Mouse (Mus musculus): Measurements from ENCODE around the gene Helq.

The Helq gene

DNA sequence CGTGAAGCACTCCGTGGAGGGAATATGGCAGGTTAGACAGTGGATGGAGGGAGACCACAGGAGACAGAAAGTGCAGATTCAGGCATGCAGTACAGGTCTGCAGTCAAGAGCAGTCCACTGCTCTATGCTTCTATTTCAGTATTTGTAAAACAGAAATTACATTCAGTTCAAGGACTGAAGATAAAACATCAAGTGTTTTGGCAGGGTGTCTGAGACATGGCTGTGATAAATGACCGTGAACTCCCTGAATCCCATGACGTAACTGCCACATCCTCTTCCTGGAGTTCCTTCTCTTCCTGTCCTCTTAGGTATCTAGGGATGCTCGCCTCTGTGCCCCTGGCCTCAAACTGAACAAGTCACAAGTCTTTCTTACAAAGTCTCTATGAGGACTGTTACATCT lies 21.5 kb downstream of the Helq start:
- DNase-seq: no peak

- no peak for DNase-seq
These were observed 22.5 kb downstream of the Helq start for GRCm38 (mm10) chr5:100775778-100776404.

DNA sequence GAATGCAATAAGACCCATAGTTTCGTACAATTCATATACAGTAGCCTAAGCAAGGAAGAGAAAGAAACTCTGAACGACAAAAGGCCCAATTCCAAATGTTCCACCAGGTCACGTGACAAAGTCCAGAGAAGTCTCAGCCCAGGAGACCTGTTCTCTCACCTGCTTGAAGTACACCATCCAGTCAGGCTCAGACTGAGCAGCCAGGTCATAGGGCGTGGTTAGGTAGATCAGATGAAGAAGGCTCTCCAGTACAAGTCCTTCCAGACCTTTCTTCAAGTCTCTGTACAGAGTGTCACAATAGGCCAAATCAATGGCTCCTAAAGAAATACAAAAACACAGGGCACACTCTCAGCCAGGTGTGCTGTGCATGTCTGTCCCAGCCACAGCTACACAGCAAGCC lies 26.8 kb downstream of the Helq start:
- DNase-seq: no peak

- DNase-seq: no peak
These were observed 32.4 kb downstream of the Helq start for GRCm38 (mm10) chr5:100766026-100766425.

GRCm38 (mm10) chr5:100761736-100762135 lies 36.7 kb downstream of the Helq start:
- no peak for DNase-seq

DNA sequence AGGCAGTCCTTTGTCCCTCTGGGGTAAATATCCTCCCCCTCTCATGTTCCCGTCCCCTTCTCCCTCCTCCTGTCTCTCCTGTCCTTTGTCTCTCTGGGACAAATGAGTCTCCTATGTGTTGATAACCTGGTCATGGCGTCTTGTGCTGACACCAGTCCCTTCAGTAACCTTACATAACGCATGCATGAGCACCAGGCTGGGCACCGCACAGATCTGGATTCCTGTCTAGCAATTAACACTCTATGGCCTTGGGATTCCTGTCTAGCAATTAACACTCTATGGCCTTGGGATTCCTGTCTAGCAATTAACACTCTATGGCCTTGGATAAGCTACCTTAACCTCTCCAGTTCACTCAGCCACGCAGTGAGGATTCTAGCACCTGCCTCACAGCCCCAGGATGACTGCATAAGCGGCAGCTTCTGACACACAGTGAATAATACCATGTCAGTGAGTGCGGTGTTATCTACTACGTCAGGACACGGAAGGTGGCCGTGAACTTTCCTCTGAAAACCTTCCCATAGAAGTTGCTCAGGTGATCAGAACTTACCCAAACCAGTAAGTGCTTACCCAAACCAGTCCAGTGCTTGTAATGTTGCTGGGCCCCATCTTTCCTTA lies 38.2 kb downstream of the Helq start:
- no peak for DNase-seq

DNA sequence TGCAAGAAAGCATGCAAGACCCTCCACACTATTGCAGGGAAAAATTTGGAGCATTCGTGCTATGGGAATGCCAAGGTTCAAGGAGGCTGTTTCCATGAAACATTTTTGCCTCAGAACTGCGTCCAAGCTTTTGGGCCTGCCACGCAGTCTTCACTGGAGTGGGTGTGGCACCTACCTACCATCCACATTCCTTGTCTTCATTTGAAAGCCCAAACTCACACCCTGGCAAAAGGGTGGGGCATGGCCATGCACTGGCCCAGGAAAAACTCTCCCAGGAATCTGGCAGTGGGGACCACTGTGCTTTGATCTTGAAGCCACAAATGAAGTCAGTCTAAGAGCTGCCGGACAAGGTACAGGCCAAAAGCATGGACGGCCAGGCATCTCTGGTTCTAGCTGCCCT lies 40.3 kb downstream of the Helq start:
- DNase-seq: no peak

- DNase-seq: peak; percentile 18 to 42
These were observed 45.0 kb downstream of the Helq start for GRCm38 (mm10) chr5:100753407-100753806.

DNA sequence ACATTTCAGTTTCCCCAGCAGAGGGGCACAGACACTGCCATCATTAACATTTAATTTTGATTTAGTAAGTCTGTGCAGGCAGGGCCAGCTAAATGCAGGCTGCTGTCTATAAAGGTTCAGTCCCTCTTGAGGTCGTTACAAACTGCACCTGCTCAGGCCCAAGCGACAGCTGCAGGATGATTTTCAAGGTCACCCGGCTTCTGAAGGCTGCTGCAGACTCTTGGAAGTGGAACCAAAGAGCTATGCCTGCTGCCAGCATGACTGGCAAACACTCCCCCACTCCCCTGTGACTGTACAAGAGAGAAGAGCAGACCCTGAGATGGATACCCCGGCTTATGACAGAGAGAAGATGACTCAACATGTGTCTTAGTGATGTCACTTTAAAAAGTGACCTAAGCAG lies 46.7 kb downstream of the Helq start:
- no peak for DNase-seq

DNA sequence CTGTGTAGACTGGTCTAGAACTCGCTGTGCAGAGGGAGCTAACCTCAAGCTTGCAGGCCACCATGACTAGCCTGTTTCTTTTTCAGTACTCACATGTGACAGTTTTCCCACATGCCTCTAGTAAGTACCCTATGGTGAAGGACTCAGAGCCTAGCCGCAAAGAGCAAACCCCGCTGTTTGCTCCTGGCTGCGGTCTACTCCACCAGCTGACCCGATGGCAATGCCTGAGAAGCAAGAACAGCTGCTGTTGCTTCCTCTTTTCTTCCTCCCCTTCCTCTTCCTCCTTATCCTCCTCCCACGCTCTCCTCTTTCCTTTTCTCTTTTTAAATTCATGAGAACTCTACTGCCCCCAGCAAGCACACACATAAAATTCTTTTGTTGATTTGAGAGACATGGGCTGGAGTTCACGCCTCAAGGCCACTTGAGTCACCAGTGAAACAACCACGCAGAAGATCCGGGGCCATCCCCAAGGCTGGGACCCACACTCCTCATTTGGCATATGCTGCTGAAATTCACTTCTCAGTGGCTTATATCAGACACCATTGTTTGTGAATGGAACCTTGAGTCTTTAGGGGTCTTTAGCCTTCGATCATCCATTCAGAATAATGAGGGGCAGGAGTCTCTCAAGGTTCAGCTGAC lies 47.7 kb downstream of the Helq start:
- DNase-seq: no peak

- no peak for DNase-seq
These were observed 59.6 kb downstream of the Helq start for GRCm38 (mm10) chr5:100738802-100739201.

DNA sequence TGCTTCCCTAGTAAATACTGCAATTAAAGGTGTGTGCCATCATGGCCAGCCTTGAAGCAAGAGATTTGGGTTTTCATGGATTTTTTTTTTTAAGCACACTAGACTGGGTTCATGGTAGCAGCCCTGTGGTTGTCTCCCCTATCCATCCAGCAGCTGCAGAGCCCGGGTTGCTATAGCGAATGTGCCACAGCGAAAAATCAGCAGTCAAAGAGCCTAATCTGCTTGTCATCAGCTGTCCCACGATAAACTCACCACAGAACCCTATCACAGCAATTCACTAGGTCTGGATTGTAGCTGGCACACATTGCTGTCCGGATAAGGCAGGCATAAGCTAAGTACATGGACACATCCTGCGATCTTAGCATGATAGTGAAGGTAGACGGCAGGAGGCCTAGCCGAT lies 61.5 kb downstream of the Helq start:
- no peak for DNase-seq

DNA sequence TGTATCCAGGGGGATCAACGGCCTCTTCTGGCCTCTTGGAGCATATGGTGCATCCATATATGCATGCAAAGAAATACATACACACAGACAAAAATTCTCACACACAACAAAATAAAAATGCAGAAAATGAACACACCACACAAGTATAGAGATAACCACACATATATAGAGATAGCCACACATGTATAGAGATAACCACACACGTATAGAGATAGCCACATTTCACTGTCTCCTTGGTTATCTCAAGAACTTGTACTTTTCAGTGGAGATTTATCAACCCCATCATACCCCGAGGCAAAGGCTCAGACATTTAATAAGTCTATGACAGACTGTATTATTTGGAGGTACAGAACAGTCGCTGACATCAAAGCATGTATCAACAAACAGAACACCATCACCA lies 63.9 kb downstream of the Helq start:
- no peak for DNase-seq

DNA sequence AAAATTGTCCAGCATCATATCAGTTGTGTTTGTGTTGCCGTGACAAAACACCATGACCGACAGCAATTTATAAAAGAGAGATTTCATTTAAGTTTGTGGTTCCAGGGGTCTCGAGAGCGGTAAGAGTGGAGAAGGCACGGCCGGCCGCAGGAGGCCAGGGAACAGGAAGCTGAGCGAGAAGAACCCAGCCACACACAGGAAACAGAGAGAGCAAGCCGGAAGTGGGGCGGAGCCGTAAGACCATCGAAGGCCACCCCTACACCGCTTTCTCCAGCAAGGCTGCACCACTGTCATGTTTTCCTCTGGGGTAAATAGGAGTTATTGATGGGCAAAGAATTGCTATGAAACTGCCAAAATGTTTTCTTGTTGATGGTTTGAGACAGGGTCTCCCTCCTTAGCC lies 69.6 kb downstream of the Helq start:
- DNase-seq: no peak

- DNase-seq: no peak
These were observed 72.4 kb downstream of the Helq start for GRCm38 (mm10) chr5:100726001-100726400.

GRCm38 (mm10) chr5:100719235-100720088 lies 78.9 kb downstream of the Helq start, which contains the start of gene Hpse:
Gene Hpse, minus strand, starts transcription at chr5:100719716.
- DNase-seq: peak; percentile 22 to 23

GRCm38 (mm10) chr5:100716762-100717161 lies 81.6 kb downstream of the Helq start:
- no peak for DNase-seq

Measured in cerebellum, postnatal 14 days (tissue).